Mouse (Mus musculus): ENCODE data around the gene Pithd1.
A peak's percentile ranks its signal among the peaks of the same experiment; 100 is the strongest.
"Not testable (repeated sequence)": the region's sequence is repeated elsewhere in the genome, so short reads cannot be mapped to it uniquely, and the experiment has no call there.

Gene Pithd1

GRCm38 (mm10) chr4:136008782-136009447 is 21.9 kb upstream of the Pithd1 start:
- Histone ChIP-seq H3K36me3 (ENCODE audit: control insufficient read depth, insufficient read depth, low read length, poor library complexity, severe bottlenecking) (peaks cover 46% of the 10 kb centered on the region), H3K27me3 (ENCODE audit: control insufficient read depth, insufficient read depth, low read length, poor library complexity, severe bottlenecking) (no peaks in the 10 kb centered on the region)
- no peak for DNase-seq (ENCODE audit: low read depth, low spot score)

GRCm38 (mm10) chr4:136006821-136007220 is 19.8 kb upstream of the Pithd1 start:
- Histone ChIP-seq H3K36me3 (ENCODE audit: control insufficient read depth, insufficient read depth, low read length, poor library complexity, severe bottlenecking) (peaks cover 37% of the 10 kb centered on the region), H3K27me3 (ENCODE audit: control insufficient read depth, insufficient read depth, low read length, poor library complexity, severe bottlenecking) (no peaks in the 10 kb centered on the region)
- DNase-seq (ENCODE audit: low read depth, low spot score): no peak

GRCm38 (mm10) chr4:136004921-136005320 is 17.9 kb upstream of the Pithd1 start:
- DNase-seq (ENCODE audit: low read depth, low spot score): no peak
- Histone ChIP-seq H3K27me3 (ENCODE audit: control insufficient read depth, insufficient read depth, low read length, poor library complexity, severe bottlenecking) (no peaks in the 10 kb centered on the region), H3K36me3 (ENCODE audit: control insufficient read depth, insufficient read depth, low read length, poor library complexity, severe bottlenecking) (peaks cover 28% of the 10 kb centered on the region)

- no peak for DNase-seq (ENCODE audit: low read depth, low spot score)
Measured at GRCm38 (mm10) chr4:136004107-136004675, 17.1 kb upstream of the Pithd1 start.

GRCm38 (mm10) chr4:135995118-135995517 is 8.1 kb upstream of the Pithd1 start:
- DNase-seq (ENCODE audit: low read depth, low spot score): no peak
- no peaks in the 10 kb centered on the region for H3K27me3 ChIP-seq (ENCODE audit: control insufficient read depth, insufficient read depth, low read length, poor library complexity, severe bottlenecking)

More at GRCm38 (mm10) chr4:136004107-136004675, 17.1 kb upstream of the Pithd1 start:
- no peaks in the 10 kb centered on the region for H3K27me3 ChIP-seq (ENCODE audit: control insufficient read depth, insufficient read depth, low read length, poor library complexity, severe bottlenecking)
- H3K36me3 ChIP-seq (ENCODE audit: control insufficient read depth, insufficient read depth, low read length, poor library complexity, severe bottlenecking): peaks cover 24% of the 10 kb centered on the region

GRCm38 (mm10) chr4:135993941-135994340 is 6.9 kb upstream of the Pithd1 start:
- H3K36me3 ChIP-seq (ENCODE audit: control insufficient read depth, insufficient read depth, low read length, poor library complexity, severe bottlenecking): no peaks in the 10 kb centered on the region

More at GRCm38 (mm10) chr4:135995118-135995517, 8.1 kb upstream of the Pithd1 start:
- no peaks in the 10 kb centered on the region for H3K36me3 ChIP-seq (ENCODE audit: control insufficient read depth, insufficient read depth, low read length, poor library complexity, severe bottlenecking)

GRCm38 (mm10) chr4:135987714-135988113 is 650 bp upstream of the Pithd1 start:
- H3K27me3 ChIP-seq (ENCODE audit: control insufficient read depth, insufficient read depth, low read length, poor library complexity, severe bottlenecking): no peaks in the 10 kb centered on the region
- no peak for DNase-seq (ENCODE audit: low read depth, low spot score)
- peaks cover 7% of the 10 kb centered on the region; the same call in 1 of the 2 replicates for H3K36me3 ChIP-seq (ENCODE audit: control insufficient read depth, insufficient read depth, low read length, poor library complexity, severe bottlenecking)

More at GRCm38 (mm10) chr4:135993941-135994340, 6.9 kb upstream of the Pithd1 start:
- no peaks in the 10 kb centered on the region for H3K27me3 ChIP-seq (ENCODE audit: control insufficient read depth, insufficient read depth, low read length, poor library complexity, severe bottlenecking)
- DNase-seq (ENCODE audit: low read depth, low spot score): no peak

- Histone ChIP-seq H3K27me3 (ENCODE audit: control insufficient read depth, insufficient read depth, low read length, poor library complexity, severe bottlenecking) (no peaks in the 10 kb centered on the region), H3K36me3 (ENCODE audit: control insufficient read depth, insufficient read depth, low read length, poor library complexity, severe bottlenecking) (peaks cover 7% of the 10 kb centered on the region; the same call in 1 of the 2 replicates)
- no peak for DNase-seq (ENCODE audit: low read depth, low spot score)
Measured at GRCm38 (mm10) chr4:135986301-135986942, 642 bp downstream of the Pithd1 start.

- no peak for DNase-seq (ENCODE audit: low read depth, low spot score)
- no peaks in the 10 kb centered on the region for H3K27me3 ChIP-seq (ENCODE audit: control insufficient read depth, insufficient read depth, low read length, poor library complexity, severe bottlenecking)
- H3K36me3 ChIP-seq (ENCODE audit: control insufficient read depth, insufficient read depth, low read length, poor library complexity, severe bottlenecking): peaks cover 7% of the 10 kb centered on the region; the same call in 1 of the 2 replicates
Measured at GRCm38 (mm10) chr4:135985769-135986168, 1.3 kb downstream of the Pithd1 start.

GRCm38 (mm10) chr4:135985193-135985592 is 1.9 kb downstream of the Pithd1 start:
- no peak for DNase-seq (ENCODE audit: low read depth, low spot score)
- Histone ChIP-seq H3K36me3 (ENCODE audit: control insufficient read depth, insufficient read depth, low read length, poor library complexity, severe bottlenecking) (peaks cover 7% of the 10 kb centered on the region; the same call in 1 of the 2 replicates), H3K27me3 (ENCODE audit: control insufficient read depth, insufficient read depth, low read length, poor library complexity, severe bottlenecking) (no peaks in the 10 kb centered on the region)

GRCm38 (mm10) chr4:135984556-135984955 is 2.5 kb downstream of the Pithd1 start:
- no peak for DNase-seq (ENCODE audit: low read depth, low spot score)
- Histone ChIP-seq H3K27me3 (ENCODE audit: control insufficient read depth, insufficient read depth, low read length, poor library complexity, severe bottlenecking) (no peaks in the 10 kb centered on the region), H3K36me3 (ENCODE audit: control insufficient read depth, insufficient read depth, low read length, poor library complexity, severe bottlenecking) (peaks cover 7% of the 10 kb centered on the region; the same call in 1 of the 2 replicates)

- Histone ChIP-seq H3K27me3 (ENCODE audit: control insufficient read depth, insufficient read depth, low read length, poor library complexity, severe bottlenecking) (no peaks in the 10 kb centered on the region), H3K36me3 (ENCODE audit: control insufficient read depth, insufficient read depth, low read length, poor library complexity, severe bottlenecking) (peaks cover 10% of the 10 kb centered on the region; the same call in 1 of the 2 replicates)
- DNase-seq (ENCODE audit: low read depth, low spot score): peak; percentile 50
Measured at GRCm38 (mm10) chr4:135981524-135982063, 5.5 kb downstream of the Pithd1 start.

GRCm38 (mm10) chr4:135980223-135980622 is 6.8 kb downstream of the Pithd1 start:
- H3K27me3 ChIP-seq (ENCODE audit: control insufficient read depth, insufficient read depth, low read length, poor library complexity, severe bottlenecking); DNase-seq (ENCODE audit: low read depth, low spot score): not testable (repeated sequence)
- H3K36me3 ChIP-seq (ENCODE audit: control insufficient read depth, insufficient read depth, low read length, poor library complexity, severe bottlenecking): peaks cover 12% of the 10 kb centered on the region

GRCm38 (mm10) chr4:135976146-135976545 is 10.9 kb downstream of the Pithd1 start:
- no peaks in the 10 kb centered on the region for H3K27me3 ChIP-seq (ENCODE audit: control insufficient read depth, insufficient read depth, low read length, poor library complexity, severe bottlenecking)
- H3K36me3 ChIP-seq (ENCODE audit: control insufficient read depth, insufficient read depth, low read length, poor library complexity, severe bottlenecking): peaks cover 6% of the 10 kb centered on the region
- DNase-seq (ENCODE audit: low read depth, low spot score): no peak

Data from splenic B cell, adult 2 months (primary cell).